Mouse (Mus musculus) heart, embryonic 14.5 days (tissue): ENCODE data around the gene Ubxn7. TPM values are rescaled to one million over a fixed set of nuclear protein-coding genes. Genes with fewer than 3 reads are reported as not detected.

Source experiments
- ATAC-seq: fragments of 200-750 bp; cut with Nextera tagmentation; 2 replicates; pipeline ENCODE4 v1.8.0; 2017; ENCODE audit warnings: low read depth, moderate TSS enrichment; ENCODE audit not compliant: insufficient number of reproducible peaks, insufficient read depth, low FRiP score
- H3K27ac ChIP-seq, 2 experiments: fragments of 200-500 bp in 1 of 2; fragments of 300-500 bp in 1 of 2; sonication (generic) in 1 of 2; replicated peaks in 1 of 2; 2 replicates each; pipeline ENCODE4 v1.5.1; 2012 to 2014; ENCODE audit warnings: low read depth in 2 of 2, low read length in 2 of 2, control low read depth in 1 of 2, mild to moderate bottlenecking in 1 of 2, mixed read lengths in 1 of 2; ENCODE audit not compliant: control insufficient read depth in 1 of 2, insufficient read depth in 1 of 2
- H3K27me3 ChIP-seq: fragments of 300-500 bp; sonication (generic); 2 replicates; pipeline ENCODE4 v1.6.1; 2014; ENCODE audit warnings: mild to moderate bottlenecking, low read length, control low read depth; ENCODE audit not compliant: control insufficient read depth, insufficient read depth
- H3K36me3 ChIP-seq: fragments of 300-500 bp; sonication (generic); 2 replicates; pipeline ENCODE4 v1.6.1; 2014; ENCODE audit warnings: mild to moderate bottlenecking, control low read depth, low read length, mixed read lengths; ENCODE audit not compliant: control insufficient read depth, insufficient read depth
- H3K4me1 ChIP-seq, 2 experiments: fragments of 200-500 bp in 1 of 2; fragments of 300-500 bp in 1 of 2; sonication (generic) in 1 of 2; 2 replicates each; pipeline ENCODE4 v1.6.1; 2012 to 2014; ENCODE audit warnings: low read length in 2 of 2, control low read depth in 1 of 2, mixed read lengths in 1 of 2; ENCODE audit not compliant: control insufficient read depth in 2 of 2, insufficient read depth in 2 of 2
- H3K4me2 ChIP-seq: fragments of 300-500 bp; sonication (generic); 2 replicates; pipeline ENCODE4 v1.6.1; 2014; ENCODE audit warnings: mild to moderate bottlenecking, low read length
- H3K4me3 ChIP-seq, 2 experiments: fragments of 200-500 bp in 1 of 2; fragments of 300-500 bp in 1 of 2; sonication (generic) in 1 of 2; 2 replicates each; pipeline ENCODE4 v1.5.1; 2012 to 2014; ENCODE audit warnings: low read length in 2 of 2, mild to moderate bottlenecking in 2 of 2, control low read depth in 1 of 2, low read depth in 1 of 2, moderate library complexity in 1 of 2; ENCODE audit not compliant: control insufficient read depth in 1 of 2, insufficient read depth in 1 of 2
- H3K9ac ChIP-seq: fragments of 300-500 bp; sonication (generic); 2 replicates; pipeline ENCODE4 v1.6.1; 2014; ENCODE audit warnings: mild to moderate bottlenecking, low read length
- H3K9me3 ChIP-seq: fragments of 300-500 bp; sonication (generic); 2 replicates; pipeline ENCODE4 v1.6.1; 2016; ENCODE audit warnings: low read length, control low read depth; ENCODE audit not compliant: control insufficient read depth
- WGBS: fragments of 180-500 bp; shearing (Covaris S2); extraction: QIAGEN DNeasy Blood & Tissue Kit; methylation state at CpG from one replicate; pipeline ENCODE4 v1.1.7; 2014; 5-methylcytosine and 5-hydroxymethylcytosine counted together
- polyA plus RNA-seq: library from polyadenylated mRNA; unstranded; fragments of >200 nt; fragmentation: Nextera tagmentation; extraction: Ambion mirVana; gene quantifications from 2 replicates; pipeline ENCODE4 v1.2.1, GENCODE M21; 2014

The Ubxn7 gene
- polyA plus RNA-seq, 1 experiment from 2014 or later, result 21.8 TPM

DNA sequence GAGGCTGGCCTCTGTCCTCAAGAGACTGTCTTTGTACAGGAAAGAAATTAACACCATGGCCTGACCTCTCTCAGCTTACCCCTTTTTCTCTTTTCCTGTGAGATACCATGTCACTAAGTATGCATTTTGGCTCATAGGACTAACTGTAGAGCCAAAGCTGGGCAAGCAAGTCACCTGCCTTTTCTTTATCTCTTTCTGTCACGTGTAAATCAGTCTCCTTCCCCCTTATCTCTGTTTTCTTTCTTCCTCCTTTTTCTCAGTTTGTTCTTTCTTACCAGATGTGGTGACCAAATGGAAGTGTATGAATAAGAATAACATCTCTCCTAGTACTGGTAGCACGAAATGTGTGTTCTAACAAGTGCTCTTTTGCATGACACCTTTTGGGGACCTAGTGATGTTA, 52.8 kb downstream of the Ubxn7 start:
- Histone ChIP-seq H3K9me3 (no peaks in the 10 kb centered on the region), H3K4me3 (no peak overlapping the region), H3K27me3 (no peaks in the 10 kb centered on the region), H3K36me3 (peaks cover 84% of the 10 kb centered on the region), H3K9ac (no peak overlapping the region), H3K4me1 (no peaks in the 10 kb centered on the region), H3K27ac (no peak overlapping the region), H3K4me2 (no peak overlapping the region)
- 65% methylated on average over 2 of the region's 2 CpGs for WGBS
- no peak for ATAC-seq

DNA sequence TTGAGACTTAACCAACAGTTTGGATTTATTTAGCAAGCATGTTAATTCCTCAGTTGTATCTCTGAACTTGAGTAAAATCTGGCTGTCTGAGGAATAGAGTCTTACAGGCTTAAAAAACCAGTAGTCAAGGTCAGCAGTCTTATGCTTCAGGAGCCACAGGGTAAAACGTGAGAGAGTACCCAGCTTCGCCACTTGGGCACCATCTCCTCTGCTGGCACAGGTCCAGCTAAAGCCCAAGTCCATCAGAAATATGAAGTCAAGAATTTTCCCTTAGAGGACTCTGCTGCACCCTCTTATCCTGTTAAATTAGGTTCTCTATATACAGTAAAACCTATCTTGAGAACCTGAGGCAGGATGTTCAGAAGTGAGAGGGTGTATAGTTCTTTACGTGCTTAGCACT, 54.8 kb downstream of the Ubxn7 start:
- H3K9ac ChIP-seq, result no peak overlapping the region
- WGBS, result 76% methylated on average over 3 of the region's 3 CpGs

DNA sequence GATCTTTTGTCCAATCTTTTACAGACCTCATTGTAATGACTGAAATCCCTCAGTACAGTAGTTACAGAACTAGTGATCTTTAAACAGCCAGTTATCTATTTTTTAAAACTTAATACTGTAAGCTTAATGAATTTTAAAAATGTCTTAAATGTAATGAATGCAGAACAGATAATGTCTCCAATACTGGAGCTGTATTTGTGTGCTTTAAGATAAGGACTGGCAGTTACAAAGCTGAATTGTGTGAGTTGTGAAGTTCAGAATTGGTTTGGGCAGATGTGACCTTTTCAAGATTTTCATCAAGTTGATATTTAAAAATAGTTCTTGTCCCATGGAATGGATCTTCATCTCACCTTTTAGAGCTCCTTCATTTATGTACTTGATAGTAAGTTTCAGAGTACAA, 57.0 kb downstream of the Ubxn7 start:
- Histone ChIP-seq H3K36me3 (peaks cover 65% of the 10 kb centered on the region), H3K27ac (no peak overlapping the region), H3K4me2 (no peak overlapping the region), H3K27me3 (no peaks in the 10 kb centered on the region), H3K4me3 (no peak overlapping the region), H3K9ac (no peak overlapping the region), H3K9me3 (no peaks in the 10 kb centered on the region), H3K4me1 (no peaks in the 10 kb centered on the region)
- ATAC-seq, result no peak

More for the DNA sequence above, 54.8 kb downstream of the Ubxn7 start:
- Histone ChIP-seq H3K36me3 (peaks cover 79% of the 10 kb centered on the region), H3K27ac (no peak overlapping the region), H3K4me3 (no peak overlapping the region), H3K9me3 (no peaks in the 10 kb centered on the region), H3K4me2 (no peak overlapping the region), H3K27me3 (no peaks in the 10 kb centered on the region), H3K4me1 (no peaks in the 10 kb centered on the region)
- no peak for ATAC-seq

DNA sequence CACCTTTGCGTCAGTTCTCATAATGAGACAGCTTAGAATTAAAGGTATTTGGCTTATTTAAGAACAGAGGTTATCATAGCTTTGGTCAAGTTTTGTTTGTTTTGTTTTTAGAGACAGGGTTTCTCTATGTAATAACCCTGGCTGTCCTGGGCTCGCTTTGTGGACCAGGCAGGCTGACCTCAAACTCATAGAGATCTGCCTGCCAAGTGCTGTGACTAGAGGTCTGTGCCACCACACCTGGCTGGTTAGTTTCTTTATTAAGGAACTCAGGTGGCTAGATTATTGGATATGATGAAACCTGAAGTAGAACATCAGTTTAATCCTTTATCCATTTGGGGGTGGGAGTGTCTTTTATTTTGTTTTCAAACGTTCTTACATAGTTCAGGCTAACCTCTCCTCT, 57.8 kb downstream of the Ubxn7 start:
- H3K36me3 ChIP-seq, result peaks cover 58% of the 10 kb centered on the region
- no peak for ATAC-seq

DNA sequence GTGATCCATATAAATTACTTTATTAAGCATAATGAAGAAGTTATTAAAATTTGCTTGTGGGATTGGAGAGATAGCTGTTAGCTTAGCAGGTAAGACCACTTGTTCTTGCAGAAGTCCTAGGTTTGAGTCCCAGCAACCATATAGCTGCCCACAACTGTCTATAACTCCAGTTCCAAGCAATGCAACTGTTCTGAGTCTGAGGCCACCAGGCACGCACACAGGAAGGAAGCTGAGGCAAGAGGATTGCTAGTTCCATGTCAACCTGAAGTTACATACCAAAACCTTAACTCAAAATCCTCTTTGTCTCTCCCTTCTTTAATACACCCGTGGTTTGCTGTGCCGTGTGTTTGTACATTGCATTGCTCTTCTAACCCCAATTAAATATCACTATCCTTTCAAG, 58.8 kb downstream of the Ubxn7 start:
- Histone ChIP-seq H3K4me3 (no peak overlapping the region), H3K4me2 (no peak overlapping the region), H3K27me3 (no peaks in the 10 kb centered on the region), H3K9ac (no peak overlapping the region), H3K27ac (no peak overlapping the region), H3K36me3 (peaks cover 48% of the 10 kb centered on the region), H3K4me1 (no peaks in the 10 kb centered on the region), H3K9me3 (no peaks in the 10 kb centered on the region)
- 94% methylated on average over 3 of the region's 3 CpGs for WGBS
- no peak for ATAC-seq

More for the DNA sequence above, 57.8 kb downstream of the Ubxn7 start:
- no peaks in the 10 kb centered on the region for H3K27me3 ChIP-seq
- no peak overlapping the region for H3K4me2 ChIP-seq
- no peak overlapping the region for H3K27ac ChIP-seq
- H3K9ac ChIP-seq, result no peak overlapping the region
- no peak overlapping the region for H3K4me3 ChIP-seq
- no peaks in the 10 kb centered on the region for H3K9me3 ChIP-seq
- WGBS, result 86% methylated on average over 3 of the region's 3 CpGs
- H3K4me1 ChIP-seq, result no peaks in the 10 kb centered on the region

DNA sequence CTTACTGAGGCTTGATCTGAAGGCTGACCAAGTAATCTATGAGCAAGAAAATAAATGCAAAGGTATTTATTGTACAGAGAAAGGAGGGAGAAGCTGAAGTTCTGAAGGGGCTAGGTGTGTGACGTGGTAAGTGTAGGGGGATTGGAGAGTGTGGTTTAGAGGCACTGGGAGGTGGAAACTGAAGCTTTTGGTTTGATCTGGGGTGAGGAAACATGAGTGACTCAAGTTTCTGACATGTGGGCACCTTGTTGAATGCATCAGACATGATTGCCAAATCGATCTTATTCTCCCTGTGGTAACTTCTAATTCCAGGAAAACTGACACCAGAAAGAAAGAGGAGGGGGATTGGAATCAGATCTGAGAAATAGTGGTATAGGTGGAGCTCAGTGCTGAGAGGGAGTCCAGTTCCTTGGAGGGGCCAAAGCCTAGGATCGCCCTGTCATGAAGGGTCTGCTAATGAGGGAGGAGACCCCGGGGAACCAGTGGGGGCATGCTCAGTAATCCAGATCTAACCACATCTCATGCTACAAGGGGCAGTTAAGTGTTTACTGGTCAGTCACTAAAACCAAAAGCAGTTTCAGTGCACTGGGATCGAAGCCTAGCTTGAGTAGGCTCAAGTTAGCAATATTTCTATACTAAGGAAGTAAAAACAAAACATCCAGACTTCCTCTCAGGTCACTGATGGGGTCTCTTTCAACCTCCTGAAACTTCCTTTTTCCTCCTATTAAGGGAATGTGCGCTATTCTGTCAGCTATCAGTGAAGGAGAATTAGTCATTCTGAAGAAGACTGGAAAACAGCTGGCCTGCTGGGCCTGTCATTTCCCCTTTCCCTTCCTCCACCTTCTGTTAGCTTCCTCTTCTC, 63.9 kb downstream of the Ubxn7 start:
- no peaks in the 10 kb centered on the region; a peak in 1 of 4 replicates for H3K4me1 ChIP-seq
- H3K27me3 ChIP-seq, result no peaks in the 10 kb centered on the region
- WGBS, result 55% methylated on average over 6 of the region's 6 CpGs
- no peak overlapping the region for H3K4me3 ChIP-seq
- H3K9me3 ChIP-seq, result no peaks in the 10 kb centered on the region
- no peak for ATAC-seq
- H3K27ac ChIP-seq, result peak overlapping the region; percentile 44 to 52; a peak in 2 of 4 replicates
- H3K9ac ChIP-seq, result no peak overlapping the region
- no peak overlapping the region for H3K4me2 ChIP-seq
- peaks cover 17% of the 10 kb centered on the region for H3K36me3 ChIP-seq

DNA sequence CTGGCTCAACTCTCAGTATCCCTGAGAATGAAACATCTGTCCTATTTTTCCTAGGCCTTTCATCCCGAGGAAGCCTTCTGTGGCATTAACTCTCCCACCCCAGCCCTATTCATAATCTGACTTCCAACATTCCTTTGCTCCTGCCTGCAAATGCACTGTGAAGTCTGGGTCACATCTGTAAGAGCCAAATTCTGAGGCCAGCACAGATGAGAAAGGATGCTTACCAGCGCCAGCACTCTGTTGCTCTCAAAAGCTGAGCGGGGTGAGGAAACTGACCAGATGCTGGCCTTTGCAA, 64.4 kb downstream of the Ubxn7 start:
- H3K4me2 ChIP-seq, result no peak overlapping the region
- peak overlapping the region; percentile 44 to 52; a peak in 3 of 4 replicates for H3K27ac ChIP-seq
- ATAC-seq, result no peak
- H3K36me3 ChIP-seq, result peaks cover 11% of the 10 kb centered on the region
- no peaks in the 10 kb centered on the region; a peak in 1 of 4 replicates for H3K4me1 ChIP-seq
- no peaks in the 10 kb centered on the region for H3K9me3 ChIP-seq
- H3K9ac ChIP-seq, result no peak overlapping the region
- WGBS, result 45% methylated on average over 3 of the region's 3 CpGs
- H3K4me3 ChIP-seq, result no peak overlapping the region
- no peaks in the 10 kb centered on the region for H3K27me3 ChIP-seq

DNA sequence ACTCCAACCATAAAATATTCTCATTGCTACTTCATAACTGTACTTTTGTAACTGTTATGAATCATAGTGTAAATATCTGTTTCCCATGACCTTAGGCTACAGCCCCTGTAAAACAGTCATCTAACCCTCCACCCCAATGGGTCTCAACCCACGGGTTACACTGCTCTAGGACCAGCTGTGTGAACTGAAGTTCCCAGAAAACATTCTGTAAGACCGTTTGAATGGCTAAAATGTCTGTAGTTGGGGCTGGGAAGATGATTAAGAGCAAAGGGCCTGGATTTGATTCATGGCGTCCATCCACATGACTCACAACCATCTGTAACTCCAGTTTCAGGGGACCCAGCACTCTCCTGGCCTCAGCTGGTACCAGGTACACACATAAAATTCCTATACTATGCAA, 66.1 kb downstream of the Ubxn7 start:
- H3K4me3 ChIP-seq, result no peak overlapping the region
- H3K36me3 ChIP-seq, result peaks cover 2% of the 10 kb centered on the region
- H3K9ac ChIP-seq, result no peak overlapping the region
- H3K4me1 ChIP-seq, result no peaks in the 10 kb centered on the region; a peak in 2 of 4 replicates
- no peaks in the 10 kb centered on the region for H3K9me3 ChIP-seq
- H3K27me3 ChIP-seq, result no peaks in the 10 kb centered on the region
- ATAC-seq, result no peak
- no peak overlapping the region for H3K27ac ChIP-seq
- WGBS, result 77% methylated on average over 3 of the region's 3 CpGs
- no peak overlapping the region for H3K4me2 ChIP-seq
